Mouse (Mus musculus) G1E (cell line): ENCODE data around the gene Ern1.

Experiments
- CTCF ChIP-seq: IDR thresholded peaks from 2 replicates; pipeline ENCODE4 v1.5.1; 2012; ENCODE audit warnings: low read depth, low read length, inconsistent platforms, mixed read lengths
- GATA1 ChIP-seq: IDR thresholded peaks from 2 replicates; pipeline ENCODE4 v1.6.1; 2012; ENCODE audit warnings: borderline replicate concordance, low read length, inconsistent platforms, mixed read lengths
- POLR2AphosphoS5 ChIP-seq: IDR thresholded peaks from 2 replicates; pipeline ENCODE4 v1.6.1; 2012; ENCODE audit warnings: low read depth, low read length, inconsistent platforms; ENCODE audit not compliant: insufficient replicate concordance
- TAL1 ChIP-seq: conservative IDR thresholded peaks from 2 replicates; pipeline ENCODE4 v1.6.1; 2012; ENCODE audit warnings: low read depth, low read length, inconsistent platforms, mixed read lengths

DNA sequence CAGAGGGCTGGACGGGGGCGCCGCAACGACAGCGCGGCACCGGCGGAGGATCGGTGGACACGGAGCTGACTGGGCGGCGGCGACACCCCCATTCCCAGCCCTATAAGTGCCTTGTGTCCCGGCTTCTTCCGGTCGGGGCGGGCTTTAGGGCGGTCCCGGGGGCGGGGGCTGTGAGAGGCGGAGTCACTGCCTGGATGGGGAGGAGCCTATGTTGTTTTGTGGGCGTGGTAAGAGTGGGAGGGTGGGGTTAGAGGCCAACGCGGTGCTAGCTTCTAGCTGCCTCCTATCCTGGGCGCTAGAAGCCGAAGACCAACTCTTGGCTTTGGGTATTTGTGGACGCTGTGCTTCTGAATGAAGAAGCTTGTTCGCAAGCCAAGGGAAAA is at the start of gene Ern1:
- TF ChIP-seq CTCF (no peak), GATA1 (no peak), TAL1 (no peak), POLR2AphosphoS5 (no peak)
